Mouse (Mus musculus) embryonic fibroblast, embryonic 13.5 days (primary cell): ENCODE data around the gene Rbks.

Experiments used
- CTCF ChIP-seq: IDR thresholded peaks from 2 replicates; pipeline ENCODE4 v1.5.1; 2011; ENCODE audit warnings: mild to moderate bottlenecking, control low read depth, low read length, moderate library complexity, borderline replicate concordance; ENCODE audit not compliant: insufficient read depth
- POLR2A ChIP-seq: IDR thresholded peaks from 2 replicates; pipeline ENCODE4 v1.6.1; 2011; ENCODE audit warnings: low read depth, mild to moderate bottlenecking, control low read depth, low read length, moderate library complexity

- no peak for TF ChIP-seq CTCF
- TF ChIP-seq POLR2A = no peak
Measured at GRCm38 (mm10) chr5:31704971-31705370, 7.5 kb upstream of the Rbks start.
